15 mouse cellular contexts compared by ENCODE assay signal in the genomic region with DNA sequence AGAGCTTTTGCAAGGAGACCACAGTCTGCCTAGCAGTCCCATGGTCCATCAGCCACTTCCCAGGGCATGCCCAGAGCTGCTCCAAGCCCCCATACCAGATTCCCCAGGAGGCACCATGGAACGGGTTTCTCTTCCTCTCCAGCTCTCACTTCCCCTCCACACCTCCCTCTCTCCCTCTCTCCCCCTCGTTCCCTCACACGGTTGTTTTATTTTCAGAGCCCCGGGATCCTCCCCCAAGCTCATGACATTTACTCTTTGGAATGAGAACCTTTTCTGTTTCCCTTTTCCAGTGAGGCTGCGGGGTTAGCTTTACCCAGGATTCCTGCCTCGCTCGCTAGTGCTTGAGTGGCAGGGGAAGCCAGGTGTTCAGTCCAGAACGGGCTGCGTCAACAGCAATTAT.
DNase-seq lines count a peak whose midpoint lies in the region; ATAC-seq lines count a peak whose summit lies in the region.
"Had no signal": no experiment of that assay in that cellular context is flagged by ENCODE, and none has a peak within 500 bp of the region (broad histone marks: within the 10 kb centered on the region; RNA-seq: fewer than 3 reads in every experiment).

No protein-coding gene starts in this region.

- peak overlapping the region; percentile 40 for H3K4me2 ChIP-seq in heart, embryonic 16.5 days (ENCODE audit: low read depth, low read length)
- H3K4me2 ChIP-seq: midbrain, embryonic 11.5 days had no signal

- H3K9ac ChIP-seq in heart, embryonic 16.5 days (ENCODE audit: low read length): peak overlapping the region; percentile 46

- H3K36me3 ChIP-seq in heart, embryonic 16.5 days (ENCODE audit: control insufficient read depth, insufficient read depth): no peaks in the 10 kb centered on the region
- H3K36me3 ChIP-seq in limb, embryonic 10.5 days: no peaks in the 10 kb centered on the region

- H3K9me3 ChIP-seq in heart, embryonic 16.5 days (replicated peaks; ENCODE audit: control insufficient read depth, low read length): no peaks in the 10 kb centered on the region
- no peaks in the 10 kb centered on the region for H3K9me3 ChIP-seq in limb, embryonic 10.5 days (replicated peaks)

- WGBS in heart, embryonic 16.5 days: 21% methylated on average over 9 of the region's 9 CpGs
- WGBS in limb, embryonic 10.5 days: 76% methylated on average over 9 of the region's 9 CpGs

- DNase-seq in heart, adult 11 months: no peak
- DNase-seq in right cerebral cortex, adult 2 months (ENCODE audit: low spot score in 2 of 2): peak; percentile 10 to 24
- DNase-seq in right cerebral cortex, postnatal 4 days: no peak
- DNase-seq in limb, embryonic 10.5 days (ENCODE audit: low spot score): no peak
- DNase-seq in adrenal gland, adult (ENCODE audit: inconsistent age in 2 of 2, low spot score in 1 of 2): no peak
- DNase-seq in Muller cell, postnatal 12 days (ENCODE audit: inconsistent ontology term): no peak
- DNase-seq: cerebellum, postnatal 25 days; gastrocnemius, postnatal 14 days; layer of hippocampus, postnatal 36 days; liver; lung, adult 18-20 months; lung, postnatal 36 days had no signal

- ATAC-seq in heart, embryonic 16.5 days (replicated peaks; ENCODE audit: extremely low read depth, insufficient read depth, low FRiP score): peak; percentile 52
- ATAC-seq: inflammation-experienced regulatory T-cells, adult 6 months had no signal

- peaks cover 18% of the 10 kb centered on the region for H3K4me1 ChIP-seq in heart, embryonic 16.5 days (ENCODE audit: control insufficient read depth, insufficient read depth, low read length)
- peaks cover 41% of the 10 kb centered on the region for H3K4me1 ChIP-seq in limb, embryonic 10.5 days

- H3K27me3 ChIP-seq in heart, embryonic 16.5 days (ENCODE audit: control insufficient read depth, insufficient read depth, low read length): no peaks in the 10 kb centered on the region
- peaks cover 11% of the 10 kb centered on the region; the same call in 1 of the 2 replicates for H3K27me3 ChIP-seq in limb, embryonic 10.5 days (ENCODE audit: low read depth, poor library complexity, severe bottlenecking)

- H3K27ac ChIP-seq in heart, embryonic 16.5 days (ENCODE audit: low read length): peak overlapping the region; percentile 78
- H3K27ac ChIP-seq in limb, embryonic 10.5 days: peak overlapping the region; percentile 14; the same call in 1 of the 2 replicates

- no peak overlapping the region for H3K4me3 ChIP-seq in heart, embryonic 16.5 days (ENCODE audit: low read length)
- no peak overlapping the region for H3K4me3 ChIP-seq in limb, embryonic 10.5 days

Comparison
In these comparisons a context has a peak if more than half of its experiments do, and no peak if none do; other contexts are left out.
1. DNase-seq: peak in right cerebral cortex, adult 2 months (2 of 2); none in heart, adult 11 months (single experiment), right cerebral cortex, postnatal 4 days (single experiment), limb, embryonic 10.5 days (single experiment), adrenal gland, adult (0 of 2) and Muller cell, postnatal 12 days (single experiment).